Mouse (Mus musculus): ENCODE measurements at regions not wholly inside any gene's neighbourhood (a gene's known extent, or its start where the extent isn't known, plus 50 kb on each side); places are given as distances from the start of the nearest gene placed in this dataset.
A peak's percentile ranks its signal among the peaks of the same experiment; 100 is the strongest.

- no peak for DNase-seq (ENCODE audit: low spot score in 2 of 2)
Observed at GRCm38 (mm10) chr4:124187108-124187507, 269.3 kb upstream of the 4930535I16Rik start.

GRCm38 (mm10) chr4:124181335-124181734, 263.5 kb upstream of the 4930535I16Rik start:
- no peak for DNase-seq (ENCODE audit: low spot score in 2 of 2)

- DNase-seq (ENCODE audit: low spot score in 2 of 2), result no peak
Observed at GRCm38 (mm10) chr4:124178401-124179018, 260.7 kb upstream of the 4930535I16Rik start.

GRCm38 (mm10) chr4:124175531-124175930, 257.7 kb upstream of the 4930535I16Rik start:
- DNase-seq (ENCODE audit: low spot score in 2 of 2), result no peak

- DNase-seq (ENCODE audit: low spot score in 2 of 2), result no peak
Observed at GRCm38 (mm10) chr4:124154627-124155026, 236.8 kb upstream of the 4930535I16Rik start.

GRCm38 (mm10) chr4:124149771-124150451, 232.1 kb upstream of the 4930535I16Rik start:
- no peak for DNase-seq (ENCODE audit: low spot score in 2 of 2)

GRCm38 (mm10) chr4:124149037-124149436, 231.2 kb upstream of the 4930535I16Rik start:
- DNase-seq (ENCODE audit: low spot score in 2 of 2), result no peak

GRCm38 (mm10) chr4:124147276-124147675, 229.5 kb upstream of the 4930535I16Rik start:
- no peak for DNase-seq (ENCODE audit: low spot score in 2 of 2)

- DNase-seq (ENCODE audit: low spot score in 2 of 2), result no peak
Observed at GRCm38 (mm10) chr4:124146135-124146534, 228.3 kb upstream of the 4930535I16Rik start.

GRCm38 (mm10) chr4:124143630-124144029, 225.8 kb upstream of the 4930535I16Rik start:
- no peak for DNase-seq (ENCODE audit: low spot score in 2 of 2)

- no peak for DNase-seq (ENCODE audit: low spot score in 2 of 2)
Observed at GRCm38 (mm10) chr4:124143226-124143625, 225.4 kb upstream of the 4930535I16Rik start.

GRCm38 (mm10) chr4:124142083-124142482, 224.3 kb upstream of the 4930535I16Rik start:
- peak; percentile 28 to 64 for DNase-seq (ENCODE audit: low spot score in 2 of 2)

- no peak for DNase-seq (ENCODE audit: low spot score in 2 of 2)
Observed at GRCm38 (mm10) chr4:124135165-124135470, 217.3 kb upstream of the 4930535I16Rik start.

GRCm38 (mm10) chr4:124134341-124135164, 216.7 kb upstream of the 4930535I16Rik start:
- DNase-seq (ENCODE audit: low spot score in 2 of 2), result no peak

GRCm38 (mm10) chr4:124130946-124131345, 213.1 kb upstream of the 4930535I16Rik start:
- DNase-seq (ENCODE audit: low spot score in 2 of 2), result no peak

- DNase-seq (ENCODE audit: low spot score in 2 of 2), result no peak
Observed at GRCm38 (mm10) chr4:124126258-124126657, 208.4 kb upstream of the 4930535I16Rik start.

- no peak for DNase-seq (ENCODE audit: low spot score in 2 of 2)
Observed at GRCm38 (mm10) chr4:124120334-124120733, 202.5 kb upstream of the 4930535I16Rik start.

GRCm38 (mm10) chr4:124113856-124114345, 196.1 kb upstream of the 4930535I16Rik start:
- DNase-seq (ENCODE audit: low spot score in 2 of 2), result no peak

GRCm38 (mm10) chr4:124110705-124111104, 192.9 kb upstream of the 4930535I16Rik start:
- DNase-seq (ENCODE audit: low spot score in 2 of 2), result no peak

- no peak for DNase-seq (ENCODE audit: low spot score in 2 of 2)
Observed at GRCm38 (mm10) chr4:124109371-124109770, 191.5 kb upstream of the 4930535I16Rik start.

- no peak for DNase-seq (ENCODE audit: low spot score in 2 of 2)
Observed at GRCm38 (mm10) chr4:124102684-124103083, 184.9 kb upstream of the 4930535I16Rik start.

- no peak for DNase-seq (ENCODE audit: low spot score in 2 of 2)
Observed at GRCm38 (mm10) chr4:124086801-124087200, 169.0 kb upstream of the 4930535I16Rik start.

Data from adrenal gland, postnatal 4 days (tissue).